Mouse (Mus musculus): ENCODE measurements around the gene Ccr1. TPM values are rescaled to one million over a fixed set of nuclear protein-coding genes. Genes with fewer than 3 reads are reported as not detected.
A peak's percentile ranks its signal among the peaks of the same experiment; 100 is the strongest.
"Not testable (repeated sequence)": the region's sequence is repeated elsewhere in the genome, so short reads cannot be mapped to it uniquely, and the experiment has no call there.

Gene Ccr1
- total RNA-seq, 4 experiments from 2014 or later: 0.09 to 0.21 TPM; not detected in 2

DNA sequence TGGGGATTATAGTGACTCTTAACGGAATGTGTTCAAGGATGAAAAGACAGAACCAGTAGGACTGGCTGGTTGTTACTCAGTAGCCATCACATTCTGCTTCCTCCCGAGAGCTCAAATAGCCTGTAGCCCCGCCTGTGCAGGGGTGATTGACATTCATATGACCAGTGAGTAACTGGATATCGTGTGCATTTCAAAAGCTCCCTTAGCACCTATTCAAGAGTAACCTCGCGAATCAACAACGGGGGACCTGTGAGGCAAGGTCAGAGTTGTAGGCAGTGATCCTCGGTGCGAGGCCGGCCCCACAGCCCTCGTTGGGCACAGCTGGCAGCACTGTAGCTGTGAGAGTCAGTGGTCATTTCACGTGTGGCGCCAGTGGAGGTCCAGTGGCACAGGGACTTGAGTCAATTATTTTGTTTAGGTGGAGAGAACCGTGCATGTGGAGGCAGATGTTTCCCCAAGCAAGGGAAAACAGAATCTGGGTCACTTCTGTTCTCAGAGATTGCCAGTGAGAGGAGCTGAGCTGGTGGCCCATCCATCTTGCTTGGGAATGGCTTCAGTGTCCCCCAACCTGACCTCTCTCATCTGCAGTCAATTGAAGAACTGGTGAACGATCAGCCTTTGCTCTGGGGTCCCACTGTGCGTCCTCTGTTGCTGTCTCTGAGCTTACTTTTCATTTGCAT lies 41.1 kb downstream of the Ccr1 start:
- no peak for DNase-seq (ENCODE audit: low spot score in 2 of 2)

DNA sequence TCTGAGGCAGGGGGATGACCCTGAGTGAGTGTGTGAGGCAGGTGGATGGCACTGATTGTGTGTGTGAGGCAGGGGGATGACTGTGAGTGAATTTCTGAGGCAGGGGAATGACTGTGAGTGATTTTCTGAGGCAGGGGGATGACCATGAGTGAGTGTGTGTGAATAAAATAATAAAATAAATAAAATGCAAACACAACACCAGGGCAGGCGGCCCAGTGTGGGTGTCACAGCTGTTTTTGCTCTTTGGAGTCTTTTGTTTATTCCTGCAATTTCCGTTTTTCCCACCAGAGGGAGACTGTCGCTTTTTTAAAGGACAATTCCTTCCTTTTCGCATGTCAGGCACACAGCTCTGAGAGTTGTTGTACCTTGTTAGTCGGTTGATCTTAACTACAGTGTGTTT lies 42.5 kb downstream of the Ccr1 start:
- DNase-seq (ENCODE audit: low spot score in 2 of 2): not testable (repeated sequence)

GRCm38 (mm10) chr9:123925101-123925946 lies 43.2 kb downstream of the Ccr1 start:
- peak; percentile 59 for DNase-seq (ENCODE audit: low spot score in 2 of 2)

- peak; percentile 72 to 79 for DNase-seq (ENCODE audit: low spot score in 2 of 2)
Observed at GRCm38 (mm10) chr9:123924589-123925066, 43.9 kb downstream of the Ccr1 start.

- DNase-seq (ENCODE audit: low spot score in 2 of 2): not testable (repeated sequence)
Observed at GRCm38 (mm10) chr9:123924035-123924434, 44.5 kb downstream of the Ccr1 start.

DNA sequence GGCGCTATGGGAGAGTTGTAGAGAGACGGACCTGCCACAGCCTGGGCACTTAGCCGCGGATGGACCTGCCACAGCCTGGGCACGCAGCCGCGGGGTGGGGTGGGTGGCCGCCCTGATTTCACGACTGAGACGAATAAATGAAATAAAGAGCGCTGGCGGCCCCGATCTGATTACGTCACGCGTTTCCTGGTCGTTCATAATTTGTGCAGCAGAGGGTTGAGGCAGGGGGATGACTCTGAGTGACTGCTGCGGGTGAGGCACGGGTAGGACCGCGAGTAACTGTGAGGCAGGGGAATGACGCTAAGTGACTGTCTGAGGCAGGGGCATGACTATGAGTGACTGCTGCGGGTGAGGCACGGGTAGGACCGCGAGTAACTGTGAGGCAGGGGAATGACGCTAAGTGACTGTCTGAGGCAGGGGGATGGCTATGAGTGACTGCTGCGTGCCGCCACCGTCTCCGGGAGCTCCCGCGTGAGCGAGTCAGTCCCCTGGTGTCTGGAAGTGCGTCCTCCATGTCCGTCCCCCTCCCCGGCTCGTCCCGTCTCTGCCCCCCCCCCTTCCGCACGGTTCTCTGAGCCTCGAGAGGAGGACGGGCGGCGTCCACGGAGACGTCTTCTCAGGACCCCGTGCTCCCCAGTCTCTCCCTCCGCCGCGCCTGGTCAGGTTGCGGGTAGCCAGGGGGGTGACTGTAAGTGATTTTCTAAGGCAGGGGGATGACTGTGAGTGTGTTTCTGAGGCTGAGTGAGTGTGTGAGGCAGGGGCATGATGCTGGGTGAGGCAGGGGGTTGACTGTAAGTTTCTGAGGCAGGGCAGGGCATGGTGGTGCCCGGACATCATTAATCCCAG lies 45.1 kb downstream of the Ccr1 start:
- no peak for DNase-seq (ENCODE audit: low spot score in 2 of 2)

Other genes with a start within 250 kb of the Ccr1 start
- gene Cxcr6, start 162.2 kb downstream of the Ccr1 start, total RNA-seq (2022): not detected
- gene Fyco1, start 116.8 kb downstream of the Ccr1 start, total RNA-seq (2022): 100 to 1,000 TPM; 151 to 190 (median 177) TPM
- not detected for gene Xcr1, start 106.7 kb downstream of the Ccr1 start, total RNA-seq (2022)
- not detected for gene Ccr1l1, start 9.7 kb upstream of the Ccr1 start, total RNA-seq (2022)
- gene Ccr3, start 53.3 kb upstream of the Ccr1 start, total RNA-seq (2022): under 1 TPM in 1 of 4 experiments, not detected in 3; 0.09 TPM
- gene Ccr2, start 133.3 kb upstream of the Ccr1 start, total RNA-seq (2022): under 1 TPM; 0.22 to 0.65 (median 0.43) TPM
- under 1 TPM in 1 of 4 experiments, not detected in 3; 0.03 TPM for gene Ccr5, start 152.9 kb upstream of the Ccr1 start, total RNA-seq (2022)